Mouse (Mus musculus): ENCODE data around the gene Nedd9. TPM values are rescaled to one million over a fixed set of nuclear protein-coding genes. Genes with fewer than 3 reads are reported as not detected.

Gene Nedd9
- polyA plus RNA-seq, 1 experiment from 2014 or later, result 19.2 TPM

GRCm38 (mm10) chr13:41510631-41511419, 23.7 kb upstream of the Nedd9 start:
- H3K9ac ChIP-seq, result no peak overlapping the region
- WGBS, result 32% methylated on average over 7 of the region's 7 CpGs
- peak overlapping the region; percentile 69 for H3K27ac ChIP-seq
- peak; percentile 58; the same call in 1 of the 2 replicates for ATAC-seq (replicated peaks; ENCODE audit: insufficient number of reproducible peaks, insufficient read depth, low FRiP score, low read depth)
- no peaks in the 10 kb centered on the region for H3K27me3 ChIP-seq
- H3K4me2 ChIP-seq, result peak overlapping the region; percentile 20; the same call in 1 of the 2 replicates
- no peaks in the 10 kb centered on the region for H3K9me3 ChIP-seq (replicated peaks)
- H3K4me3 ChIP-seq, result no peak overlapping the region
- peaks cover 12% of the 10 kb centered on the region for H3K4me1 ChIP-seq (replicated peaks)
- no peaks in the 10 kb centered on the region for H3K36me3 ChIP-seq

GRCm38 (mm10) chr13:41505594-41505993, 18.4 kb upstream of the Nedd9 start:
- H3K4me2 ChIP-seq, result no peak overlapping the region
- H3K36me3 ChIP-seq, result no peaks in the 10 kb centered on the region
- H3K27ac ChIP-seq, result no peak overlapping the region
- H3K9me3 ChIP-seq (replicated peaks), result no peaks in the 10 kb centered on the region
- no peak for ATAC-seq (replicated peaks; ENCODE audit: insufficient number of reproducible peaks, insufficient read depth, low FRiP score, low read depth)
- no peak overlapping the region for H3K4me3 ChIP-seq
- peaks cover 1% of the 10 kb centered on the region for H3K4me1 ChIP-seq (replicated peaks)
- WGBS, result 82% methylated on average over 2 of the region's 2 CpGs
- no peaks in the 10 kb centered on the region for H3K27me3 ChIP-seq
- no peak overlapping the region for H3K9ac ChIP-seq

- WGBS, result 78% methylated on average over 2 of the region's 2 CpGs
- ATAC-seq (replicated peaks; ENCODE audit: insufficient number of reproducible peaks, insufficient read depth, low FRiP score, low read depth), result no peak
Measured at GRCm38 (mm10) chr13:41504997-41505396, 17.8 kb upstream of the Nedd9 start.

GRCm38 (mm10) chr13:41504448-41504847, 17.3 kb upstream of the Nedd9 start:
- H3K27ac ChIP-seq, result no peak overlapping the region
- H3K4me1 ChIP-seq (replicated peaks), result no peaks in the 10 kb centered on the region
- H3K4me3 ChIP-seq, result no peak overlapping the region
- H3K27me3 ChIP-seq, result no peaks in the 10 kb centered on the region
- 79% methylated on average over 2 of the region's 2 CpGs for WGBS
- H3K9ac ChIP-seq, result no peak overlapping the region
- H3K36me3 ChIP-seq, result no peaks in the 10 kb centered on the region
- no peaks in the 10 kb centered on the region for H3K9me3 ChIP-seq (replicated peaks)
- no peak for ATAC-seq (replicated peaks; ENCODE audit: insufficient number of reproducible peaks, insufficient read depth, low FRiP score, low read depth)
- H3K4me2 ChIP-seq, result no peak overlapping the region

More at GRCm38 (mm10) chr13:41504997-41505396, 17.8 kb upstream of the Nedd9 start:
- Histone ChIP-seq H3K4me3 (no peak overlapping the region), H3K9me3 (replicated peaks) (no peaks in the 10 kb centered on the region), H3K27ac (no peak overlapping the region), H3K9ac (no peak overlapping the region), H3K27me3 (no peaks in the 10 kb centered on the region), H3K36me3 (no peaks in the 10 kb centered on the region), H3K4me2 (no peak overlapping the region), H3K4me1 (replicated peaks) (no peaks in the 10 kb centered on the region)

- Histone ChIP-seq H3K27me3 (no peaks in the 10 kb centered on the region), H3K9me3 (replicated peaks) (no peaks in the 10 kb centered on the region), H3K4me3 (no peak overlapping the region), H3K9ac (no peak overlapping the region), H3K4me2 (no peak overlapping the region), H3K36me3 (no peaks in the 10 kb centered on the region), H3K27ac (no peak overlapping the region), H3K4me1 (replicated peaks) (no peaks in the 10 kb centered on the region)
- WGBS, result 74% methylated on average over 2 of the region's 2 CpGs
- no peak for ATAC-seq (replicated peaks; ENCODE audit: insufficient number of reproducible peaks, insufficient read depth, low FRiP score, low read depth)
Measured at GRCm38 (mm10) chr13:41502917-41503301, 15.7 kb upstream of the Nedd9 start.

- Histone ChIP-seq H3K4me1 (replicated peaks) (no peaks in the 10 kb centered on the region), H3K27ac (no peak overlapping the region), H3K4me2 (no peak overlapping the region), H3K36me3 (no peaks in the 10 kb centered on the region), H3K4me3 (no peak overlapping the region), H3K9ac (no peak overlapping the region), H3K27me3 (no peaks in the 10 kb centered on the region), H3K9me3 (replicated peaks) (no peaks in the 10 kb centered on the region)
- 58% methylated on average over 12 of the region's 12 CpGs for WGBS
- ATAC-seq (replicated peaks; ENCODE audit: insufficient number of reproducible peaks, insufficient read depth, low FRiP score, low read depth), result no peak
Measured at GRCm38 (mm10) chr13:41502136-41502916, 15.2 kb upstream of the Nedd9 start.

- Histone ChIP-seq H3K4me3 (no peak overlapping the region), H3K27me3 (no peaks in the 10 kb centered on the region; the same call in 1 of the 2 replicates), H3K4me1 (replicated peaks) (no peaks in the 10 kb centered on the region), H3K9me3 (replicated peaks) (no peaks in the 10 kb centered on the region), H3K9ac (no peak overlapping the region), H3K27ac (no peak overlapping the region), H3K4me2 (no peak overlapping the region), H3K36me3 (no peaks in the 10 kb centered on the region)
- ATAC-seq (replicated peaks; ENCODE audit: insufficient number of reproducible peaks, insufficient read depth, low FRiP score, low read depth), result no peak
- WGBS, result 75% methylated on average over 3 of the region's 3 CpGs
Measured at GRCm38 (mm10) chr13:41500793-41501192, 13.6 kb upstream of the Nedd9 start.

GRCm38 (mm10) chr13:41498611-41499121, 11.5 kb upstream of the Nedd9 start:
- no peak overlapping the region for H3K4me3 ChIP-seq
- no peaks in the 10 kb centered on the region for H3K36me3 ChIP-seq
- no peak overlapping the region for H3K9ac ChIP-seq
- ATAC-seq (replicated peaks; ENCODE audit: insufficient number of reproducible peaks, insufficient read depth, low FRiP score, low read depth), result no peak
- H3K27me3 ChIP-seq, result no peaks in the 10 kb centered on the region; the same call in 1 of the 2 replicates
- H3K27ac ChIP-seq, result no peak overlapping the region
- 82% methylated on average over 2 of the region's 2 CpGs for WGBS
- no peaks in the 10 kb centered on the region for H3K4me1 ChIP-seq (replicated peaks)
- H3K4me2 ChIP-seq, result no peak overlapping the region
- H3K9me3 ChIP-seq (replicated peaks), result no peaks in the 10 kb centered on the region

GRCm38 (mm10) chr13:41494681-41495080, 7.5 kb upstream of the Nedd9 start:
- H3K27me3 ChIP-seq, result peaks cover 5% of the 10 kb centered on the region; the same call in 1 of the 2 replicates
- H3K9ac ChIP-seq, result no peak overlapping the region
- no peaks in the 10 kb centered on the region for H3K36me3 ChIP-seq
- H3K9me3 ChIP-seq (replicated peaks), result no peaks in the 10 kb centered on the region
- WGBS, result 73% methylated on average over 2 of the region's 2 CpGs
- no peak overlapping the region for H3K4me3 ChIP-seq
- H3K27ac ChIP-seq, result no peak overlapping the region
- ATAC-seq (replicated peaks; ENCODE audit: insufficient number of reproducible peaks, insufficient read depth, low FRiP score, low read depth), result no peak
- H3K4me2 ChIP-seq, result no peak overlapping the region
- H3K4me1 ChIP-seq (replicated peaks), result no peaks in the 10 kb centered on the region

- 77% methylated on average over 8 of the region's 8 CpGs for WGBS
Measured at GRCm38 (mm10) chr13:41491981-41492702, 5.0 kb upstream of the Nedd9 start.

GRCm38 (mm10) chr13:41491522-41491921, 4.4 kb upstream of the Nedd9 start:
- Histone ChIP-seq H3K4me2 (no peak overlapping the region), H3K9me3 (replicated peaks) (no peaks in the 10 kb centered on the region)
- 76% methylated on average over 7 of the region's 7 CpGs for WGBS

More at GRCm38 (mm10) chr13:41491981-41492702, 5.0 kb upstream of the Nedd9 start:
- Histone ChIP-seq H3K36me3 (no peaks in the 10 kb centered on the region), H3K4me3 (no peak overlapping the region), H3K4me2 (no peak overlapping the region), H3K9ac (no peak overlapping the region), H3K9me3 (replicated peaks) (no peaks in the 10 kb centered on the region), H3K27ac (no peak overlapping the region), H3K27me3 (peaks cover 5% of the 10 kb centered on the region; the same call in 1 of the 2 replicates), H3K4me1 (replicated peaks) (no peaks in the 10 kb centered on the region)
- no peak for ATAC-seq (replicated peaks; ENCODE audit: insufficient number of reproducible peaks, insufficient read depth, low FRiP score, low read depth)

More at GRCm38 (mm10) chr13:41491522-41491921, 4.4 kb upstream of the Nedd9 start:
- Histone ChIP-seq H3K36me3 (no peaks in the 10 kb centered on the region), H3K4me1 (replicated peaks) (no peaks in the 10 kb centered on the region), H3K27ac (no peak overlapping the region), H3K9ac (no peak overlapping the region), H3K27me3 (peaks cover 5% of the 10 kb centered on the region; the same call in 1 of the 2 replicates), H3K4me3 (no peak overlapping the region)
- ATAC-seq (replicated peaks; ENCODE audit: insufficient number of reproducible peaks, insufficient read depth, low FRiP score, low read depth), result no peak

Data from heart, embryonic 15.5 days (tissue).